Mouse (Mus musculus) forebrain, embryonic 11.5 days (tissue): ENCODE results near the gene Nav2. TPM values are rescaled to one million over a fixed set of nuclear protein-coding genes. Genes with fewer than 3 reads are reported as not detected.

Experiments
- ATAC-seq: fragments of 200-750 bp; cut with Nextera tagmentation; replicated peaks from 2 replicates; pipeline ENCODE4 v1.8.0; 2017; ENCODE audit warnings: moderate TSS enrichment; ENCODE audit not compliant: low FRiP score
- DNase-seq: peaks from one replicate; pipeline ENCODE4 v3.0.0-alpha.2; 2017; ENCODE audit warnings: low spot score
- H3K27ac ChIP-seq: fragments of 300-500 bp; sonication (generic); 2 replicates; pipeline ENCODE4 v1.5.1; 2014; ENCODE audit warnings: low read depth, low read length
- H3K27me3 ChIP-seq: fragments of 300-500 bp; sonication (generic); 2 replicates; pipeline ENCODE4 v1.6.1; 2014; ENCODE audit warnings: mild to moderate bottlenecking, low read length, mixed read lengths; ENCODE audit not compliant: control insufficient read depth, insufficient read depth
- H3K36me3 ChIP-seq: fragments of 300-500 bp; sonication (generic); 2 replicates; pipeline ENCODE4 v1.6.1; 2014; ENCODE audit warnings: mild to moderate bottlenecking, low read length, moderate library complexity, mixed read lengths; ENCODE audit not compliant: control insufficient read depth, insufficient read depth
- H3K4me1 ChIP-seq: fragments of 300-500 bp; sonication (generic); replicated peaks from 2 replicates; pipeline ENCODE4 v1.6.1; 2014; ENCODE audit warnings: low read length, mixed read lengths; ENCODE audit not compliant: control insufficient read depth, insufficient read depth
- H3K4me2 ChIP-seq: fragments of 300-500 bp; sonication (generic); 2 replicates; pipeline ENCODE4 v1.6.1; 2014; ENCODE audit warnings: low read depth, mild to moderate bottlenecking, low read length, moderate library complexity, mixed read lengths; ENCODE audit not compliant: severe bottlenecking
- H3K4me3 ChIP-seq: fragments of 300-500 bp; sonication (generic); 2 replicates; pipeline ENCODE4 v1.5.1; 2014; ENCODE audit warnings: low read depth, low read length
- H3K9ac ChIP-seq: fragments of 300-500 bp; sonication (generic); 2 replicates; pipeline ENCODE4 v1.6.1; 2014; ENCODE audit warnings: low read length
- H3K9me3 ChIP-seq: fragments of 300-500 bp; sonication (generic); 2 replicates; pipeline ENCODE4 v1.6.1; 2016; ENCODE audit warnings: low read length, mixed read lengths; ENCODE audit not compliant: control insufficient read depth
- WGBS: fragments of 180-500 bp; shearing (Covaris S2); extraction: QIAGEN DNeasy Blood & Tissue Kit; methylation state at CpG from one replicate; pipeline ENCODE4 v1.1.7; 2014; 5-methylcytosine and 5-hydroxymethylcytosine counted together
- polyA plus RNA-seq: library from polyadenylated mRNA; unstranded; fragments of >200 nt; fragmentation: Nextera tagmentation; extraction: Ambion mirVana; gene quantifications from 2 replicates; pipeline ENCODE4 v1.2.1, GENCODE M21; 2014

Gene Nav2
- 6.9 and 7.2 TPM in 2 replicates for polyA plus RNA-seq

DNA sequence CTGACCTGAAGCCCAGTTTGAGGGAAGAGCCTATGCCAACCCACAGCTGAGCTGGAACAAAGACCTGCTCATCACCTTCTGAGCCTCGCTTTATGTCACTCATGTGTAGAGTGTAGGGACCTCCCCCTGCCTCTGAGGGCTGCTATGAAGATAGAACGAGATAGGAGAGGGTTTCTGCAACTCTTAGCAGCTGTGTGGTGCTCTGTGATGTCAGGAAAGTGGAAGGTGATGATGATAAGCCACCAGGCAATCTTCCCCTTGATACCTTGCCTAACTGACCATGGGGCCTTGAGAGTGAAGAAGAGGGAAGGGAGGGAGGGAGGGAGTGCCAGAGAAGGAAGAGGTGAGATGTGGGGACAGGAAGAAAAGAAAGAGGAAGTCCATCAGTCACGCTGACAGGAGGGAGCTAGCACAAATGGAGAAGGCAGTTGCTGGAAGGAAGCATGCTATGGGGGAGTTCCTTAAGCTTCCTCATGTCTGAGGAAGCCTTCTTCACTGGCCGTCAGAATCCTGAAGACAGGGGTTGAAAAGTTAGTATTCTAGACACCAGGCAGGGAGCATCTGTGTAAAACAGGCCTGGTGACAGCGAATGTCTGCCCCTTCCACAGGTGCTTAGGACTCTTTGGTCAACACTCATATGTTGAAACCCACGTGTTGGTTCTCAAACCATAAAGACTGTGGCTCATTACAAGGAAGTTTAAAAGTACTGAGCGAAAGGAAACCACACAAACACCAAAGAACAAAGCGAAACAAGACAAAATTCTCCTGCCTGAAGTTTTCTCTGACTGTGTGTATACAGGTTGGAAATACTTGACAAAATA, at the start of gene Nav2:
Gene Nav2 (plus strand): TSS at position 196 of the 821 bp plus-strand sequence.
- Histone ChIP-seq H3K4me1 (no peaks in the 10 kb centered on the region; the same call in 1 of the 2 replicates), H3K9ac (no peak within 1 kb of the TSS), H3K27ac (no peak within 1 kb of the TSS), H3K4me3 (no peak within 1 kb of the TSS), H3K9me3 (no peaks in the 10 kb centered on the region), H3K4me2 (no peak within 1 kb of the TSS), H3K36me3 (no peaks in the 10 kb centered on the region), H3K27me3 (no peaks in the 10 kb centered on the region; the same call in 1 of the 2 replicates)
- ATAC-seq (no peak), DNase-seq (no peak)
- 80% methylated on average over 8 of the region's 8 CpGs for WGBS

DNA sequence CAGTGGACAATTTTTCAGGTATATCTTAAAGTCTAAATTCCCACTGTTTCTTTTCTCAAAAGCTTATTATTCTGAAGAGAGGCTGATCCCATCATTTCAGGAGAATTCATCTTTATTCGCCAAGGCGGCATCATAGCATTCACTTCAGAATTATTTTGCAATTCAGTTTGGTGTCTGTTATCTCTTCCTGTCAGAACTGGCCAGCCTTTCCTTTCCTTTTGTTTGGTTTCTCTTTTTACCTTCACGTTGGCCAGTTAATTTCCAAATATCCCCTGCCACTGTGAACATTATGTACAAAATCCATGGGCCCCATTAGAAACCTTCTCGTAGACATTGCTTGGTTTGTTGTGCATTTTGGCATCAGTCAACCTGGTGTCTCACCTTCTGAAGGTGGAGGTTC, 49.2 kb upstream of the Nav2 start:
- Histone ChIP-seq H3K36me3 (no peaks in the 10 kb centered on the region), H3K4me2 (no peak overlapping the region), H3K27ac (no peak overlapping the region), H3K27me3 (no peaks in the 10 kb centered on the region), H3K4me3 (no peak overlapping the region), H3K9ac (no peak overlapping the region), H3K9me3 (no peaks in the 10 kb centered on the region), H3K4me1 (no peaks in the 10 kb centered on the region)
- WGBS = 88% methylated on average over 4 of the region's 4 CpGs
- ATAC-seq (no peak), DNase-seq (no peak)

DNA sequence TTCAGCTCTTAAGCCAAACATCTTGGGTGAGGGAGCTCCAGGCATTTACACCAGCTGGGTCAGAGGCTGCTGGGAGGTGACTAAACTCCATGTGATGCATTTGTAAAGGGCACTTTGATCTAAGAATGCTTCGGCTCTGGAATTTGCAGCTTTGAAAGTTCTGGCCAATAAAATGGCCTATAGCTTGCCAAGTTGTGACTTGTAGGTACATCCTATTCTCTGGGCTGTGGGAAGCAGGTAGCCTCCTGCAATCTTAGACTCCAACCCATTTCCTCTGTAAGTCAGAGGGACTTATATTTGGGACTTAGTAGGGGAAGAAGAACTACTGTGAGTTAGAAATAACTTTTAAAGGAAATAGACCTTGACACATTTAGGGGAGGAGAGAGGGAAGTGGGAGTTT, 47.6 kb upstream of the Nav2 start:
- H3K4me1 ChIP-seq = no peaks in the 10 kb centered on the region
- no peak overlapping the region for H3K4me3 ChIP-seq
- H3K27ac ChIP-seq = no peak overlapping the region
- no peak overlapping the region for H3K4me2 ChIP-seq
- H3K9ac ChIP-seq = no peak overlapping the region
- H3K9me3 ChIP-seq = no peaks in the 10 kb centered on the region
- DNase-seq (no peak), ATAC-seq (no peak)
- no peaks in the 10 kb centered on the region for H3K27me3 ChIP-seq
- peaks cover 1% of the 10 kb centered on the region; the same call in 1 of the 2 replicates for H3K36me3 ChIP-seq
- 83% methylated on average over 1 of the region's 1 CpGs for WGBS

DNA sequence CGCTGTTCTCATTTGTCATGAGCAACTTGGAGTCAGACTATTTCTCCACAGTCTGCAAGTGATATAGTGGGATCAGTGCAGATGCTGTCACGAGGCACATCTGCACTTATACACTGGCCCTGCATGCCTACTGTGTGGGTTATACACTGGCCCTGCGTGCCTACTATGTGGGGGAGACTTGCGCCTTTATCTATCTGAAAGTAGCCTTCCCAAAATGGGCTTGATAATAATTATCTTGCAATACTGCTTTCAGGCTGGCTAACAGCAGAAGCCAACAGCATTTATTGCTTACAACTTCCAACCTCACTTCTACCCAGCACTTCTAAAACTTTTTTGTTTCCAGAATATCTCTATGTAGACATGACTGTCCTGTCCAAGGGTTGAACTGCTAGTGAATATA, 46.7 kb upstream of the Nav2 start:
- ATAC-seq = no peak
- Histone ChIP-seq H3K4me3 (no peak overlapping the region), H3K9ac (no peak overlapping the region), H3K4me1 (no peaks in the 10 kb centered on the region), H3K4me2 (no peak overlapping the region), H3K36me3 (peaks cover 3% of the 10 kb centered on the region; the same call in 1 of the 2 replicates), H3K27ac (no peak overlapping the region), H3K9me3 (no peaks in the 10 kb centered on the region), H3K27me3 (no peaks in the 10 kb centered on the region)
- 96% methylated on average over 4 of the region's 4 CpGs for WGBS
- DNase-seq = no peak

DNA sequence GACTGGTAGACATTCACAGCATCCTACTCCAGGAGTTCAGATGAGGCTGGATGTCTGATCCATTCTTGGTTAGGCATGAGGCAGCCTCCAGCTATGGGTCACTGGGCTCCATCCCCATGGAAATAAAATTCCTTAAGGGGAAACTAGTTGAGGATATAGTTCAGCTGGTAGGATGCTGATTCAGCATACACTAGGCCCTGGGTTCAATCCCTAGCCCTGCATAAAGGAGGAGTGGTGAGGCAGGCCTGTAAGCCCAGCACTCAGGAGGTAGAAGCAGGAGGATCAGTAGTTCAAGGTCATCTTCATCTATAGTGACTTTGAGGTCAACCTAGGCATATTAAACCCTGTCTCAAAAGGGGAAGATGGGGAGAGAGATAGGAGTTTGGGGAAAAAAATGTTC, 44.3 kb upstream of the Nav2 start:
- DNase-seq (no peak), ATAC-seq (no peak)
- no peaks in the 10 kb centered on the region for H3K27me3 ChIP-seq
- no peaks in the 10 kb centered on the region for H3K9me3 ChIP-seq
- no peak overlapping the region for H3K4me3 ChIP-seq
- H3K27ac ChIP-seq = no peak overlapping the region
- no peak overlapping the region for H3K4me2 ChIP-seq
- no peak overlapping the region for H3K9ac ChIP-seq
- H3K36me3 ChIP-seq = peaks cover 8% of the 10 kb centered on the region; the same call in 1 of the 2 replicates
- no peaks in the 10 kb centered on the region for H3K4me1 ChIP-seq

DNA sequence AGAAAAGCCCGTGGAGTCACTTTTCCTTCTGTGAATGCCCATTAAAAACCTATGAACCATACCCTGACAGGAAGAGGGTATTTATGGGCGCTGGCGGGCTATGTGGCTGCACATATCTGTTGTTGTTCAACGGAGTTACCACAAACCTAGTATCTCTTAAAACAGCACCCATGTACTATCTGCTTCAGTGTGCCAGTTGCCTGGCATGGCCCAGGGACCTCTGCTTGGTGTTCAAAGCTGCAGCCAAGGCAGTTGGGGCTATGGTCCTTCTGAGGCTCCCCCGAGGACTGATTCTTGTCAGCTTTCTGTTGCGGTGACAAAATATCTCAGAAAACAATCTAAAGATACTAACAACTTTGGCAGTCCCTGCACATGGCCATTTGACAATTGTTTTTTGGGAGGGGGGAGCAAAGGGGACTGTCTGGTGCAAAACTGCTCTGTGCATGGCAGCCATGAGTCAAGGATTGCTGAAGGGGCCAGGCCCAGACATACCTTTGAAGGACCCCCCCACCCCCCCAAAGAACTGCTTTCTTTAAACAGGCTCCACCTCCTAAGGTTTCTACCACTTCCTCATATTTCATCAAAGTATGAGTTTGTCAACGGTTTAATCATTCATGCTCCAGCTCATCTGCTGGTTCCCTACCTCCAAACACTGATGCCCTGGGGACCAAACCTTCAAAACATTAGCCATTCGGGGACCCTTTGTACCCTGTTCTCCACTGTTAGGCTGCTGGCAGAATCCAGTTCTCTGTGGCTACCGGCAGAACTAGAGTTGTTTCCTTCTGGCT, 43.7 kb upstream of the Nav2 start:
- H3K27me3 ChIP-seq = no peaks in the 10 kb centered on the region
- peaks cover 8% of the 10 kb centered on the region; the same call in 1 of the 2 replicates for H3K36me3 ChIP-seq
- H3K27ac ChIP-seq = no peak overlapping the region
- 93% methylated on average over 9 of the region's 9 CpGs for WGBS
- ATAC-seq = no peak
- no peaks in the 10 kb centered on the region for H3K9me3 ChIP-seq
- H3K9ac ChIP-seq = no peak overlapping the region
- H3K4me1 ChIP-seq = no peaks in the 10 kb centered on the region
- H3K4me2 ChIP-seq = no peak overlapping the region
- no peak overlapping the region for H3K4me3 ChIP-seq
- DNase-seq = no peak

DNA sequence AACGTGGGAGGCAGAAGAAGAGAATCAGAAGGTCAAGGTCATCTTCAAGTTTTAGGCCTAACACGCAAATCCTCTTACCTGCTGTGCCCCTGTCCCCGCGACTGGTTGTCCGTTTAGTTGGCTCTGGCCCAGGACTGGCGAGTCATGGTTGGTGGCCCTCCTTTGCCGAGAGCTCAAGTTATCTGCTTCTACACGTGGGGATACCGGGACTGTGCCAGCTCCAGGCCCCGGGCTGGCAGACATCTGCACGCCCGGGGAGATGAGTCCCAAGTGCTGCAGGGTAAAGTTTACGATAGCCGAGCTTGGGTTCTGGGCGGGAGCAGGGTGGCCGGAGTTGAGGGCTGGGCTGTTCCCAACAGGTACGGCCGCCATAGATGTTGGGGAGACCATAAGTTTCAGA, 40.9 kb upstream of the Nav2 start:
- no peak overlapping the region for H3K27ac ChIP-seq
- H3K9ac ChIP-seq = no peak overlapping the region
- ATAC-seq (no peak), DNase-seq (no peak)
- H3K4me1 ChIP-seq = no peaks in the 10 kb centered on the region
- no peak overlapping the region for H3K4me3 ChIP-seq
- no peak overlapping the region for H3K4me2 ChIP-seq
- WGBS = 96% methylated on average over 18 of the region's 18 CpGs
- H3K27me3 ChIP-seq = no peaks in the 10 kb centered on the region
- no peaks in the 10 kb centered on the region for H3K9me3 ChIP-seq
- H3K36me3 ChIP-seq = peaks cover 16% of the 10 kb centered on the region; the same call in 1 of the 2 replicates

DNA sequence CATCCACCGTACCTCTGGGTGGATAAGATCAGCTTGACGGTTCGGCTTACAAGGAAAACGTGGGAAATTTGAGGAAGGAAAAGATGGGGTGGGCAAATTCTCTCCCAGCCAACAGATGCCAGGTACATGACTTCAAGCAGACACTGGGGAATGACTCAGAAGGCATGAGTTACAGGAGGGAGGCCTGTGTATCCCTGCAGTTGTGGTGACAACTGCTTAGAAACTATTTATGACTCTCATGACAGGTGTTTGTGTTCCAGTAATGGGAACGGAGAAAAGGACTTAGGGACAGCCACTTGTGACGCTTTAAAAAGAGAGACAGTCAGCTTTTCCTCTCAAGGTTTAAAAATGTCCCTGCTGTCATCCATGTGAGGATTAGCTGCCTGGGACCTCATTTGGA, 38.4 kb upstream of the Nav2 start:
- Histone ChIP-seq H3K27ac (no peak overlapping the region), H3K36me3 (peaks cover 16% of the 10 kb centered on the region; the same call in 1 of the 2 replicates), H3K4me1 (no peaks in the 10 kb centered on the region), H3K9ac (no peak overlapping the region), H3K27me3 (no peaks in the 10 kb centered on the region), H3K4me2 (no peak overlapping the region), H3K4me3 (no peak overlapping the region), H3K9me3 (no peaks in the 10 kb centered on the region)
- DNase-seq = no peak
- ATAC-seq = no peak
- WGBS = 95% methylated on average over 6 of the region's 6 CpGs
